Mouse (Mus musculus): ENCODE results near the gene Galns. TPM values are rescaled to one million over a fixed set of nuclear protein-coding genes. Genes with fewer than 3 reads are reported as not detected.
A peak's percentile ranks its signal among the peaks of the same experiment; 100 is the strongest.

Galns gene
- polyA plus RNA-seq, 1 experiment from 2014 or later, result 14.3 TPM

DNA sequence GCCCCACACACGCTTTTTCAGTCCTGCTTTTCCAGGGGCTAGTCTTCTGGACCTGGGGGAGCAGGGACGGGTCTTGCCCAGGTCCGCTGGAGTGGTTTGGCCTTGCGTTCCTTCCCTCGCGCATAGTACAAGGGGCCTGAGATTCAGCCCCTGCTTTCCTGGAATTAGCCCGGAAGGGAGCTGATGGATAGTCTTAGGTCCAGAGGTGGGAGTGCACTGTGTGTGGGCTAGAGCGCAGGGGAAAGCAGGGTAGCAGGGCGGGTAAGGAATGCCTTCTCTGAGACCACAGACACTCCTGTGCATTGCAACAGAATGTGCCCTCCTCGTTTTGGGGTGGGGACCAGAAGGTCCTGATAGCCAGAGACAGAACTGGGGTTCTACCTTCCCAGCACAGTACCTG, 34.1 kb downstream of the Galns start:
- WGBS, result 22% methylated on average over 10 of the region's 10 CpGs
- ATAC-seq (peak; percentile 10; the same call in 1 of the 2 replicates), DNase-seq (ENCODE audit: low spot score) (no peak)
- TF ChIP-seq EP300 (IDR thresholded peaks at IDR 0.05) (no peak), CTCF (IDR thresholded peaks at IDR 0.05) (no peak)
- Histone ChIP-seq H3K36me3 (ENCODE audit: insufficient read depth, low read length) (no peaks in the 10 kb centered on the region), H3K27ac (ENCODE audit: low read length) (no peak overlapping the region; the same call in 1 of the 2 replicates), H3K9me3 (ENCODE audit: low read length) (no peaks in the 10 kb centered on the region), H3K4me3 (ENCODE audit: low read depth, low read length) (peak overlapping the region; percentile 61; the same call in 1 of the 2 replicates), H3K4me2 (replicated peaks; ENCODE audit: low read depth, low read length) (peak overlapping the region; percentile 95), H3K27me3 (replicated peaks; ENCODE audit: insufficient read depth, low read length) (no peaks in the 10 kb centered on the region), H3K9ac (replicated peaks; ENCODE audit: low read depth) (no peak overlapping the region), H3K4me1 (ENCODE audit: insufficient read depth, low read depth, low read length) (peaks cover 21% of the 10 kb centered on the region; the same call in 1 of the 2 replicates)

- H3K36me3 ChIP-seq (ENCODE audit: insufficient read depth, low read length), result no peaks in the 10 kb centered on the region
- peak within 1 kb of the TSS; percentile 61 for H3K4me3 ChIP-seq (ENCODE audit: low read depth, low read length)
- peak within 1 kb of the TSS; percentile 68 for H3K27ac ChIP-seq (ENCODE audit: low read length)
- DNase-seq (ENCODE audit: low spot score) (peak; percentile 95), ATAC-seq (peak; percentile 94)
- 3% methylated on average over 38 of the region's 39 CpGs for WGBS
- H3K27me3 ChIP-seq (replicated peaks; ENCODE audit: insufficient read depth, low read length), result no peaks in the 10 kb centered on the region
- H3K9ac ChIP-seq (replicated peaks; ENCODE audit: low read depth), result peak within 1 kb of the TSS; percentile 63
- no peak for TF ChIP-seq CTCF (IDR thresholded peaks at IDR 0.05)
- no peak for TF ChIP-seq EP300 (IDR thresholded peaks at IDR 0.05)
- no peaks in the 10 kb centered on the region for H3K9me3 ChIP-seq (ENCODE audit: low read length)
- peaks cover 21% of the 10 kb centered on the region; the same call in 1 of the 2 replicates for H3K4me1 ChIP-seq (ENCODE audit: insufficient read depth, low read depth, low read length)
- peak within 1 kb of the TSS; percentile 95 for H3K4me2 ChIP-seq (replicated peaks; ENCODE audit: low read depth, low read length)
These were observed 34.6 kb downstream of the Galns start, which contains the start of gene Aprt for GRCm38 (mm10) chr8:122576648-122577022. Gene Aprt, minus strand, starts transcription at chr8:122576909.

- H3K9ac ChIP-seq (replicated peaks; ENCODE audit: low read depth), result peak overlapping the region; percentile 63
- no peaks in the 10 kb centered on the region for H3K27me3 ChIP-seq (replicated peaks; ENCODE audit: insufficient read depth, low read length)
- H3K4me3 ChIP-seq (ENCODE audit: low read depth, low read length), result peak overlapping the region; percentile 61
- TF ChIP-seq EP300 (IDR thresholded peaks at IDR 0.05) (no peak), CTCF (IDR thresholded peaks at IDR 0.05) (no peak)
- H3K9me3 ChIP-seq (ENCODE audit: low read length), result no peaks in the 10 kb centered on the region
- H3K4me2 ChIP-seq (replicated peaks; ENCODE audit: low read depth, low read length), result peak overlapping the region; percentile 95
- 12% methylated on average over 21 of the region's 21 CpGs for WGBS
- peak overlapping the region; percentile 68 for H3K27ac ChIP-seq (ENCODE audit: low read length)
- DNase-seq (ENCODE audit: low spot score) (no peak), ATAC-seq (peak; percentile 6)
- H3K4me1 ChIP-seq (ENCODE audit: insufficient read depth, low read depth, low read length), result peaks cover 21% of the 10 kb centered on the region; the same call in 1 of the 2 replicates
- H3K36me3 ChIP-seq (ENCODE audit: insufficient read depth, low read length), result no peaks in the 10 kb centered on the region
These were observed 35.3 kb downstream of the Galns start for GRCm38 (mm10) chr8:122575735-122576647.

DNA sequence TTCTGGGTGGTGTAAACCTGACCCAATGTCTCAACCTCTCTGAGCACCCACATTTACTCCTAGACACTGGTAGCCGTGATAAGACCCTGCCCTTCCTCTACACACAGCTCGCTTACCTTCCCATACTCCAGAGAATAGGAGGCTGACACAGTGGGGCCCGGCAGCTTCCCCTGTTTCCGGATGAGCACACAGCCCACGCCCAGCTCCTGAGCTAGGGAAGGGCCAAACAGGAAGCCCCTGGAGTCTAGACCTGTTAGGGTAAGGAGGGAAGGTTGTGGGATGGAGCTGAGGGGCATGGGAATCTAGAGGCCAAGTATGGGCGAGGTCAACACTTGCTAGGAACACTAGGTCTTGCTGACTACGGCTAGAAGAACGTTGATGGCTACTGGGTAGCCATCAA, 36.0 kb downstream of the Galns start:
- Histone ChIP-seq H3K4me3 (ENCODE audit: low read depth, low read length) (no peak overlapping the region), H3K27me3 (replicated peaks; ENCODE audit: insufficient read depth, low read length) (no peaks in the 10 kb centered on the region), H3K9me3 (ENCODE audit: low read length) (no peaks in the 10 kb centered on the region), H3K4me1 (ENCODE audit: insufficient read depth, low read depth, low read length) (peaks cover 21% of the 10 kb centered on the region; the same call in 1 of the 2 replicates), H3K27ac (ENCODE audit: low read length) (peak overlapping the region; percentile 44), H3K4me2 (replicated peaks; ENCODE audit: low read depth, low read length) (peak overlapping the region; percentile 95), H3K36me3 (ENCODE audit: insufficient read depth, low read length) (no peaks in the 10 kb centered on the region), H3K9ac (replicated peaks; ENCODE audit: low read depth) (no peak overlapping the region)
- DNase-seq (ENCODE audit: low spot score) (no peak), ATAC-seq (peak; percentile 20)
- no peak for TF ChIP-seq EP300 (IDR thresholded peaks at IDR 0.05)
- no peak for TF ChIP-seq CTCF (IDR thresholded peaks at IDR 0.05)
- WGBS, result 37% methylated on average over 8 of the region's 8 CpGs

- H3K4me3 ChIP-seq (ENCODE audit: low read depth, low read length), result no peak overlapping the region
These were observed 36.5 kb downstream of the Galns start for GRCm38 (mm10) chr8:122574667-122575251.

GRCm38 (mm10) chr8:122574264-122574663, 37.0 kb downstream of the Galns start:
- Histone ChIP-seq H3K27ac (ENCODE audit: low read length) (no peak overlapping the region), H3K27me3 (replicated peaks; ENCODE audit: insufficient read depth, low read length) (no peaks in the 10 kb centered on the region), H3K9ac (replicated peaks; ENCODE audit: low read depth) (no peak overlapping the region), H3K4me2 (replicated peaks; ENCODE audit: low read depth, low read length) (no peak overlapping the region), H3K4me1 (ENCODE audit: insufficient read depth, low read depth, low read length) (peaks cover 21% of the 10 kb centered on the region; the same call in 1 of the 2 replicates), H3K9me3 (ENCODE audit: low read length) (no peaks in the 10 kb centered on the region), H3K36me3 (ENCODE audit: insufficient read depth, low read length) (no peaks in the 10 kb centered on the region), H3K4me3 (ENCODE audit: low read depth, low read length) (no peak overlapping the region)
- no peak for DNase-seq (ENCODE audit: low spot score)
- no peak for TF ChIP-seq CTCF (IDR thresholded peaks at IDR 0.05)
- no peak for TF ChIP-seq EP300 (IDR thresholded peaks at IDR 0.05)
- 33% methylated on average over 3 of the region's 3 CpGs for WGBS
- no peak for ATAC-seq

More at GRCm38 (mm10) chr8:122574667-122575251, 36.5 kb downstream of the Galns start:
- no peak for ATAC-seq
- Histone ChIP-seq H3K9ac (replicated peaks; ENCODE audit: low read depth) (no peak overlapping the region), H3K36me3 (ENCODE audit: insufficient read depth, low read length) (no peaks in the 10 kb centered on the region), H3K9me3 (ENCODE audit: low read length) (no peaks in the 10 kb centered on the region), H3K4me1 (ENCODE audit: insufficient read depth, low read depth, low read length) (peaks cover 21% of the 10 kb centered on the region; the same call in 1 of the 2 replicates), H3K27me3 (replicated peaks; ENCODE audit: insufficient read depth, low read length) (no peaks in the 10 kb centered on the region), H3K27ac (ENCODE audit: low read length) (peak overlapping the region; percentile 44), H3K4me2 (replicated peaks; ENCODE audit: low read depth, low read length) (peak overlapping the region; percentile 95; the same call in 1 of the 2 replicates)
- 35% methylated on average over 10 of the region's 10 CpGs for WGBS
- TF ChIP-seq EP300 (IDR thresholded peaks at IDR 0.05) (no peak), CTCF (IDR thresholded peaks at IDR 0.05) (no peak)
- DNase-seq (ENCODE audit: low spot score), result no peak

Measured in lung, postnatal 0 days (tissue).